17 mouse cellular contexts compared by ENCODE assay signal in the genomic region with DNA sequence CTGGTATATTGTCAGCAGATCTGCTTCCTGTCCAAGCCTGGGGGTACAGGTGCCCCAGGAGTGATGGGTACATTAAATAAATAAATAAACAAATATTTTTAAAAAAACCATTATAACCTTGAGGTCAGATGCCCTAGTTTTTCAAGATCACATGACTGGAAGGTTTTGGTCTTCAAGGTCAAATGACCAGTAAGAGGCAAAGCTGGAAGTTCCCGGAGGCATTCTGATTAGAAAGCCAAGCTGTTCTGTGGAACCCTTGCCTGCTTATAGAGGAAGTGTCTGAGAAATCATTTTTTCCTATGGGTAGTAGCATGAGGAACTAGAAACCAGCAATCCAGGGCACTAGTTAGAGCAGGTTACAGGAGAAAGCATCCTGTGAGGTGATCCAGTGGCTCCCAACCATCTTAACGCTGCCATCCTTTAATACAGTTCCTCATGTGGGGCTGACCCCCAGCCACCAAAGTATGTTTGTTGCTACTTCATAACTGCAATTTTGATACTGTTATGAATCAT. TPM values are rescaled to one million over a fixed set of nuclear protein-coding genes. Genes with fewer than 3 reads are reported as not detected.
"Had no signal": no experiment of that assay in that cellular context is flagged by ENCODE, and none has a peak within 500 bp of the region (broad histone marks: within the 10 kb centered on the region; RNA-seq: fewer than 3 reads in every experiment).

No protein-coding gene starts in this region.

- H3K9me3 ChIP-seq: limb, embryonic 10.5 days; liver, embryonic 12.5 days; midbrain, embryonic 13.5 days; neural tube, embryonic 15.5 days had no signal

- DNase-seq: kidney, postnatal 14 days; lung, embryonic 14.5 days; lung, postnatal 10 days; lung, postnatal 4 days; thymus, adult 18-20 months; thymus, postnatal 14 days had no signal

- H3K36me3 ChIP-seq: limb, embryonic 10.5 days; midbrain, embryonic 13.5 days; neural tube, embryonic 15.5 days had no signal

- ATAC-seq: hindbrain, postnatal 0 days; liver, embryonic 12.5 days; midbrain, embryonic 13.5 days had no signal

- H3K9ac ChIP-seq: liver, embryonic 12.5 days; lung, embryonic 14.5 days; midbrain, embryonic 13.5 days; neural tube, embryonic 15.5 days had no signal

- H3K4me1 ChIP-seq: limb, embryonic 10.5 days; liver, embryonic 12.5 days; midbrain, embryonic 13.5 days; neural tube, embryonic 15.5 days had no signal

- H3K4me3 ChIP-seq: layer of hippocampus, adult 2 months; limb, embryonic 10.5 days; liver, embryonic 12.5 days; midbrain, embryonic 13.5 days; myocyte; neural tube, embryonic 15.5 days had no signal

- H3K27me3 ChIP-seq: liver, embryonic 12.5 days; midbrain, embryonic 13.5 days; neural tube, embryonic 15.5 days had no signal

- H3K4me2 ChIP-seq: liver, embryonic 12.5 days; lung, embryonic 14.5 days; midbrain, embryonic 13.5 days; neural tube, embryonic 15.5 days had no signal

- H3K27ac ChIP-seq: hindbrain, postnatal 0 days; layer of hippocampus, adult 2 months; limb, embryonic 10.5 days; liver, embryonic 12.5 days; midbrain, embryonic 13.5 days; neural tube, embryonic 15.5 days had no signal

RNA-seq across cellular contexts. Expression of gene 9130230L23Rik, which starts 11.4 kb away (rescaled TPM):
- total RNA-seq: hindbrain, postnatal 0 days; layer of hippocampus, adult 2 months; layer of hippocampus, postnatal 10 days; left cerebral cortex, postnatal 10 days had no signal
- polyA plus RNA-seq: hindbrain, postnatal 0 days; limb, embryonic 14.5 days; neural tube, embryonic 11.5 days; neural tube, embryonic 15.5 days had no signal
